Mouse (Mus musculus): ENCODE measurements at regions not wholly inside any gene's neighbourhood (a gene's known extent, or its start where the extent isn't known, plus 50 kb on each side); places are given as distances from the start of the nearest gene placed in this dataset.

- ATAC-seq (replicated peaks; ENCODE audit: poor library complexity), result no peak
Measured at GRCm38 (mm10) chr19:30289721-30290120, 57.0 kb downstream of the Mbl2 start.

GRCm38 (mm10) chr19:30295263-30295704, 62.5 kb downstream of the Mbl2 start:
- no peak for ATAC-seq (replicated peaks; ENCODE audit: poor library complexity)

- ATAC-seq (replicated peaks; ENCODE audit: poor library complexity), result peak; percentile 55
Measured at GRCm38 (mm10) chr19:30296024-30296423, 63.3 kb downstream of the Mbl2 start.

- ATAC-seq (replicated peaks; ENCODE audit: poor library complexity), result no peak
Measured at GRCm38 (mm10) chr19:30299536-30299935, 66.8 kb downstream of the Mbl2 start.

- no peak for ATAC-seq (replicated peaks; ENCODE audit: poor library complexity)
Measured at GRCm38 (mm10) chr19:30302281-30302680, 69.5 kb downstream of the Mbl2 start.

- ATAC-seq (replicated peaks; ENCODE audit: poor library complexity), result no peak
Measured at GRCm38 (mm10) chr19:30306379-30306778, 73.6 kb downstream of the Mbl2 start.

- ATAC-seq (replicated peaks; ENCODE audit: poor library complexity), result peak; percentile 50; the same call in 1 of the 2 replicates
Measured at GRCm38 (mm10) chr19:30306919-30307318, 74.2 kb downstream of the Mbl2 start.

- ATAC-seq (replicated peaks; ENCODE audit: poor library complexity), result no peak
Measured at GRCm38 (mm10) chr19:30317314-30317713, 84.6 kb downstream of the Mbl2 start.

- ATAC-seq (replicated peaks; ENCODE audit: poor library complexity), result 0 out of 2 replicates have a peak, but pooled peaks have one; percentile 29
Measured at GRCm38 (mm10) chr19:30327693-30328092, 95.0 kb downstream of the Mbl2 start.

GRCm38 (mm10) chr19:30328886-30329285, 96.1 kb downstream of the Mbl2 start:
- no peak for ATAC-seq (replicated peaks; ENCODE audit: poor library complexity)

GRCm38 (mm10) chr19:30330792-30331191, 98.0 kb downstream of the Mbl2 start:
- ATAC-seq (replicated peaks; ENCODE audit: poor library complexity), result peak; percentile 69

- no peak for ATAC-seq (replicated peaks; ENCODE audit: poor library complexity)
Measured at GRCm38 (mm10) chr19:30331850-30332249, 99.1 kb downstream of the Mbl2 start.

- ATAC-seq (replicated peaks; ENCODE audit: poor library complexity), result no peak
Measured at GRCm38 (mm10) chr19:30344401-30344800, 111.7 kb downstream of the Mbl2 start.

- ATAC-seq (replicated peaks; ENCODE audit: poor library complexity), result no peak
Measured at GRCm38 (mm10) chr19:30348924-30349323, 116.2 kb downstream of the Mbl2 start.

- no peak for ATAC-seq (replicated peaks; ENCODE audit: poor library complexity)
Measured at GRCm38 (mm10) chr19:30354981-30355380, 122.2 kb downstream of the Mbl2 start.

- ATAC-seq (replicated peaks; ENCODE audit: poor library complexity), result no peak
Measured at GRCm38 (mm10) chr19:30358961-30359360, 126.2 kb downstream of the Mbl2 start.

- peak; percentile 42; the same call in 1 of the 2 replicates for ATAC-seq (replicated peaks; ENCODE audit: poor library complexity)
Measured at GRCm38 (mm10) chr19:30371901-30372300, 139.2 kb downstream of the Mbl2 start.

GRCm38 (mm10) chr19:30379767-30380166, 147.0 kb downstream of the Mbl2 start:
- no peak for ATAC-seq (replicated peaks; ENCODE audit: poor library complexity)

- no peak for ATAC-seq (replicated peaks; ENCODE audit: poor library complexity)
Measured at GRCm38 (mm10) chr19:30380515-30381206, 147.9 kb downstream of the Mbl2 start.

GRCm38 (mm10) chr19:30393791-30394190, 155.7 kb downstream of the Dkk1 start:
- ATAC-seq (replicated peaks; ENCODE audit: poor library complexity), result no peak

- ATAC-seq (replicated peaks; ENCODE audit: poor library complexity), result no peak
Measured at GRCm38 (mm10) chr19:30406943-30407342, 142.5 kb downstream of the Dkk1 start.

- no peak for ATAC-seq (replicated peaks; ENCODE audit: poor library complexity)
Measured at GRCm38 (mm10) chr19:30419556-30420280, 129.7 kb downstream of the Dkk1 start.

Measured in megakaryocyte progenitor cell, adult 5-6 weeks (primary cell).